Mouse (Mus musculus) forebrain, embryonic 11.5 days (tissue): Measurements from ENCODE around the gene Crtc1. TPM values are rescaled to one million over a fixed set of nuclear protein-coding genes. Genes with fewer than 3 reads are reported as not detected.

Source experiments
- ATAC-seq: fragments of 200-750 bp; cut with Nextera tagmentation; replicated peaks from 2 replicates; pipeline ENCODE4 v1.8.0; 2017; ENCODE audit warnings: moderate TSS enrichment; ENCODE audit not compliant: low FRiP score
- DNase-seq: peaks from one replicate; pipeline ENCODE4 v3.0.0-alpha.2; 2017; ENCODE audit warnings: low spot score
- H3K27ac ChIP-seq: fragments of 300-500 bp; sonication (generic); 2 replicates; pipeline ENCODE4 v1.5.1; 2014; ENCODE audit warnings: low read depth, low read length
- H3K27me3 ChIP-seq: fragments of 300-500 bp; sonication (generic); 2 replicates; pipeline ENCODE4 v1.6.1; 2014; ENCODE audit warnings: mild to moderate bottlenecking, low read length, mixed read lengths; ENCODE audit not compliant: control insufficient read depth, insufficient read depth
- H3K36me3 ChIP-seq: fragments of 300-500 bp; sonication (generic); 2 replicates; pipeline ENCODE4 v1.6.1; 2014; ENCODE audit warnings: mild to moderate bottlenecking, low read length, moderate library complexity, mixed read lengths; ENCODE audit not compliant: control insufficient read depth, insufficient read depth
- H3K4me1 ChIP-seq: fragments of 300-500 bp; sonication (generic); replicated peaks from 2 replicates; pipeline ENCODE4 v1.6.1; 2014; ENCODE audit warnings: low read length, mixed read lengths; ENCODE audit not compliant: control insufficient read depth, insufficient read depth
- H3K4me2 ChIP-seq: fragments of 300-500 bp; sonication (generic); 2 replicates; pipeline ENCODE4 v1.6.1; 2014; ENCODE audit warnings: low read depth, mild to moderate bottlenecking, low read length, moderate library complexity, mixed read lengths; ENCODE audit not compliant: severe bottlenecking
- H3K4me3 ChIP-seq: fragments of 300-500 bp; sonication (generic); 2 replicates; pipeline ENCODE4 v1.5.1; 2014; ENCODE audit warnings: low read depth, low read length
- H3K9ac ChIP-seq: fragments of 300-500 bp; sonication (generic); 2 replicates; pipeline ENCODE4 v1.6.1; 2014; ENCODE audit warnings: low read length
- H3K9me3 ChIP-seq: fragments of 300-500 bp; sonication (generic); 2 replicates; pipeline ENCODE4 v1.6.1; 2016; ENCODE audit warnings: low read length, mixed read lengths; ENCODE audit not compliant: control insufficient read depth
- WGBS: fragments of 180-500 bp; shearing (Covaris S2); extraction: QIAGEN DNeasy Blood & Tissue Kit; methylation state at CpG from one replicate; pipeline ENCODE4 v1.1.7; 2014; 5-methylcytosine and 5-hydroxymethylcytosine counted together
- polyA plus RNA-seq: library from polyadenylated mRNA; unstranded; fragments of >200 nt; fragmentation: Nextera tagmentation; extraction: Ambion mirVana; gene quantifications from 2 replicates; pipeline ENCODE4 v1.2.1, GENCODE M21; 2014

Crtc1 gene
- polyA plus RNA-seq, 1 experiment from 2014 or later: 16.3 TPM

DNA sequence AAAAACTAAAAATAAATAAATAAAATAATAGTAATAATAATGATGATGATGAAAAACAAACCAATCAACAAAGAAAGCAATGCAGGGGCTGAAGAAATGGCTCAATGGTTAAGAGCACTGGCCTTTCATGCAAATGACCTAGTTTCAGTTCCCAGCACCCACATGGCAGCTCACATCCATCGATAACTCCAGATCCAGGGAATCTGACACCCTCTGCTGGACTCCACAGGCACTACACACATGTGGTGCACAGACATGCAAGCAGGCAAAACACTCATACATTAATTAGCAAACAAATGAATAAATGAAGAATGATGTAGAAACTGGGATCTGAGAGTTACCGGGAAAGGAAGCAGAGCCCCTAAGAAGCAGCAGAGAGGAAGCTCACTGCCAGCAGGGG lies 20.3 kb upstream of the Crtc1 start:
- no peaks in the 10 kb centered on the region for H3K27me3 ChIP-seq
- ATAC-seq (no peak), DNase-seq (no peak)
- H3K9ac ChIP-seq: no peak overlapping the region
- H3K4me3 ChIP-seq: no peak overlapping the region
- no peaks in the 10 kb centered on the region for H3K4me1 ChIP-seq
- no peaks in the 10 kb centered on the region for H3K9me3 ChIP-seq
- 95% methylated on average over 2 of the region's 2 CpGs for WGBS
- H3K4me2 ChIP-seq: no peak overlapping the region
- no peak overlapping the region for H3K27ac ChIP-seq
- H3K36me3 ChIP-seq: no peaks in the 10 kb centered on the region

DNA sequence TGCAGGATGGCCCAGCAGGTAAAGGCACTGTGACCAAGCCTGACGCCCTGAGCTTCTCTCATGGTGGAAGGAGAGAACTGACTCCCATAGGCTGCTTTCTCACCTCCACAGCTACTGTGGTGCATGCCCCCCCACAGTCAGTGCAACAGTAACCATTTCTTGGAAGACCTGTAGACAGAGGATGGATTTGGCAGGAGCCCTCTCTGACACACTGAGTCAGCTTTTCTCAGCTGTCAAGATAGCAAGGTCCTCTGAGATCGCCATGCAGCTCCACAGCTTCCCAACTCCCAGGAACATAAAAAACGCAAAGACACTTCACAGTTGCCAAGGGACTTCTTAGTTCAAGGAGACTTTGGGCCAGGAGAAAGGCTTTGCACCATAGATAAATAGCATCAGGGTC lies 19.1 kb upstream of the Crtc1 start:
- 82% methylated on average over 3 of the region's 3 CpGs for WGBS
- Histone ChIP-seq H3K4me1 (no peaks in the 10 kb centered on the region), H3K4me3 (no peak overlapping the region), H3K36me3 (no peaks in the 10 kb centered on the region), H3K9me3 (no peaks in the 10 kb centered on the region), H3K27ac (no peak overlapping the region), H3K4me2 (no peak overlapping the region), H3K9ac (no peak overlapping the region), H3K27me3 (no peaks in the 10 kb centered on the region)
- ATAC-seq (no peak), DNase-seq (no peak)

DNA sequence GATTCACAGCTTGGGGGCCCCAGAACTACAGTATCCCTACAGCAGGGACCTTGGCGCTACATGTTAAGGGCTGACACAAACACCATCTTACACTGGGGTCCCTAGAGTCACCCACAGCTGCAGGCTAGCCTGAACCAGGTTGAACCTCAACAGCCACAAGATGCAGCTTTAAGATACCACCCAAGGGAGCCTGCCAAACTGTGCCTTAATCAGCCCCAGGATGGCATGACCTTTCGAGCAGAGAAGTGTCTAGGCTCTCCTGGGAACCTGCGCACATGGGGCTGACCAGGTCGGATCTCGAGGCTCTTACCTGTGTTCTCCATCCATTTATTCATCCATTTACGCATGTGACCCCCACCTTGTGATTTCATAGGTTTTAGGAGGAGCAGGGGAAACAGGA lies 18.5 kb upstream of the Crtc1 start:
- 91% methylated on average over 6 of the region's 6 CpGs for WGBS
- Histone ChIP-seq H3K27me3 (no peaks in the 10 kb centered on the region), H3K4me2 (no peak overlapping the region), H3K27ac (no peak overlapping the region), H3K4me1 (no peaks in the 10 kb centered on the region), H3K9me3 (no peaks in the 10 kb centered on the region), H3K4me3 (no peak overlapping the region), H3K36me3 (no peaks in the 10 kb centered on the region), H3K9ac (no peak overlapping the region)
- no peak for ATAC-seq
- DNase-seq: no peak

DNA sequence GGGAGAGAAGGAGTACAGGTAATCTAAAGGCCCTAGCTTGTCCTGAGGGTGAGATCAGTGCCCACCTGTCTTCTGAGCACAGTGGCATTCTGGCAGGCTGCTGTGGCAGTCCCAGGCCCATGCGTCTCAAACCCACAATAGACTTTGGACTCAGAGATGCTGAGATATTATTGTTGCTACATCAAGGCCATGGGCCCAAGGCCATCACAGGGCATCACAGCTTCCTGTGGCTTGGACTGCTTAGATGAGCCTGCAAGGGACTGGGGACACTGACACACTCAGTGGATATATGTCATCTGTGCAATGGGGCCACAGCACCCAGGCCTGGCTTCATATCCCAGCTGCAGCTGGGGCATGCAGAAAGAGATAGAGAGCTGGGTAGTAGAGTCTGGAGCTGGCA lies 17.6 kb upstream of the Crtc1 start:
- no peak overlapping the region for H3K4me2 ChIP-seq
- ATAC-seq: no peak
- H3K9ac ChIP-seq: no peak overlapping the region

DNA sequence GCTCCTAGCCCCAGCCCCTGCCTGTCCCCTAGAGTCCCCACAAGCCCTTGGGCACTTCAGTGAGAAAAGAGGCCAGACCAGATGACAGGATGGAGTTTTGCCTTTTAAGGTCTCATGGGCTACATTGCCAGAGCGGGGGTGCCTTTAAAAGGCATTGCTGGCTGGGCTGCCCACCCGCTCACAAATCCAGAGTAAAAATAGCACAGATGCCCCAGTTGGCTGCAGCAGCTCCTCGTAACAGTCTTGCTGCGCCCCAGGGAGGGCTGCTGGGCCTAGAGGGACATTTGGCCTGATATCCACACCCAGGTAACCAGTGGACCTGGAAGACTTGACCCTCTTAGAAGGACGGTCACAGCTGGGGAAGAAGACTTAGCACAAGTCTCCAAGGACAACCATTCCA lies 14.5 kb upstream of the Crtc1 start:
- H3K27me3 ChIP-seq: no peaks in the 10 kb centered on the region
- H3K9ac ChIP-seq: no peak overlapping the region
- no peak for ATAC-seq

More for the DNA sequence above, 17.6 kb upstream of the Crtc1 start:
- Histone ChIP-seq H3K9me3 (no peaks in the 10 kb centered on the region), H3K36me3 (no peaks in the 10 kb centered on the region; the same call in 1 of the 2 replicates), H3K4me1 (no peaks in the 10 kb centered on the region), H3K27me3 (no peaks in the 10 kb centered on the region), H3K27ac (no peak overlapping the region), H3K4me3 (no peak overlapping the region)
- 100% methylated on average over 1 of the region's 1 CpGs for WGBS
- DNase-seq: no peak

DNA sequence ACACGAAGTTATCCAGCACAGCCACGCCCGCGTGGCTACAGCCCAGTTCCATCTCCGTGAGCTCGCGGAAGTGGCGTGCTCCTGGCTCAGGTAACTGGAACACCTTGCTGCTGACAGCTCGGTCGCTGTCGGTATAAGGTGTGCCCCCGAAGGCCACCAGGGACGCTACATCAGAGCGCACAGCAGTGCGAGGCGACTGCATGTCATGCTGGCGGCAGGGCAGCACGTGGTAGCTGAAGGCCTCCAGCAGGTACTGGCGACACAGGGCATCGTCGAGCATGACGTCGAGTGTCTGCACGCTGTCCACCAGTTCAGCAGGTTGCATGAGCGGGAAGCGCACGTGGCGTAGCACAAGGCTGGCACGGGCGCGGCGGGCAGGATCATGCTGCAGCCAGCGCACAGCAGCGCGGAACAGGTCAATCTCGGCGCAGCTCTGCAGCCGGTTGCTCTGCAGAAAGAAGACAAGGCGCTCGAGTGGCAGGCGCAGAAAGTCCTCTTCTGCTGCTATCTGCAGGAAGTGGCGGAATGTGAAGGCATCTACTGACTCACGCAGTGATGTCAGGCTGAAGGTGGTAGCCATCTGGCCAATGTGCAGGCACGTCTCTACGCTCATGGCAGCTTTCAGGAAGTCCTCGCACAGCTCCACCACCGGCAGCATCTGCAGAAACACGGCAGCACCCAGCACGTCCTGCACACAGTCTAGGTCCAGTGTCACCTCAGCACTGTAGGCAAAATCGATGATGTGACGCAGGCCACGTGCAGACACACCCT lies 13.0 kb upstream of the Crtc1 start:
- Histone ChIP-seq H3K4me1 (no peaks in the 10 kb centered on the region), H3K4me2 (no peak overlapping the region), H3K9me3 (no peaks in the 10 kb centered on the region), H3K9ac (no peak overlapping the region), H3K27me3 (no peaks in the 10 kb centered on the region), H3K4me3 (no peak overlapping the region), H3K36me3 (no peaks in the 10 kb centered on the region; the same call in 1 of the 2 replicates), H3K27ac (no peak overlapping the region)
- 65% methylated on average over 52 of the region's 52 CpGs for WGBS
- DNase-seq (no peak), ATAC-seq (no peak)

More for the DNA sequence above, 14.5 kb upstream of the Crtc1 start:
- no peak for DNase-seq
- WGBS: 88% methylated on average over 5 of the region's 5 CpGs
- Histone ChIP-seq H3K9me3 (no peaks in the 10 kb centered on the region), H3K36me3 (no peaks in the 10 kb centered on the region; the same call in 1 of the 2 replicates), H3K4me2 (no peak overlapping the region), H3K4me3 (no peak overlapping the region), H3K27ac (no peak overlapping the region), H3K4me1 (no peaks in the 10 kb centered on the region)

DNA sequence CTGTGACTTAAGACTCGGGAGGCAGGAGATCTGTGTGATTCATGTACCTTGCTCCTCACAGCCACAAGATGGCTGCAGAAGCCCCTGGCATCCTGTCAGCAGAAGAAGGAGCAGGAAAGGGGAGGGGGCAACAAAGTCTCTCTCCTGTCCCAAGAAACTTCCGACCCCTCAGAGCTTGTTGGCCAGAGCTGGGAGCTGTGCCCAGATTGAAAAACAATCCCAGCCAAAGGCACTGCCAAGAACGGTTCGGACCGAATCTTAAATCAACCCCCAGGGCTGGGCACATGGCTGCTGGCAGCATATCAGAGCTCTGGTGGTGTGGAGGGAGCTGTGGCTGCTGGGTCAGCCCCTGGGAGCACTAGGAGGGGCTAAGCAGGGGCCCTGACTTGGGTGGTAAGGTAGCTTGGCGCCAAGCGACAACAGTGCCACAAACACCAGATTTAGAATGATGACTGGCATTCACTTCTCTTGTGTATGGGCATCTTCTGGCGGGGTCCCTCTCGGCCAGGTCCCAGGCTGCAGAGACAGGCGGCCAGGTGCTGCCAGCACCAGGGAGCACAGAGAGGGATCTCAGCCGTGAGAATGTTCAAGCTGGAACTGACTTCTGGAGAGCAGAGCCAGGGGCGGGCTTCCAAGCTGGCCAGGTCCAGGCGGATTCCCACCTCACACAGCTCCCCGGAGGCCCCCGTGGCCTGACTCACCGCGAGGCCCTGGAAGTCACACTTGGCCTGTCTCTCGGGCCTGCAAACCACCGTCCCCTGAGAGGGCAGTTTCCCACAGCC lies 8.5 kb upstream of the Crtc1 start:
- Histone ChIP-seq H3K9me3 (no peaks in the 10 kb centered on the region), H3K4me1 (no peaks in the 10 kb centered on the region), H3K27ac (no peak overlapping the region), H3K4me3 (no peak overlapping the region), H3K9ac (no peak overlapping the region), H3K27me3 (no peaks in the 10 kb centered on the region), H3K4me2 (no peak overlapping the region), H3K36me3 (no peaks in the 10 kb centered on the region; the same call in 1 of the 2 replicates)
- ATAC-seq (no peak), DNase-seq (no peak)
- 76% methylated on average over 19 of the region's 19 CpGs for WGBS

DNA sequence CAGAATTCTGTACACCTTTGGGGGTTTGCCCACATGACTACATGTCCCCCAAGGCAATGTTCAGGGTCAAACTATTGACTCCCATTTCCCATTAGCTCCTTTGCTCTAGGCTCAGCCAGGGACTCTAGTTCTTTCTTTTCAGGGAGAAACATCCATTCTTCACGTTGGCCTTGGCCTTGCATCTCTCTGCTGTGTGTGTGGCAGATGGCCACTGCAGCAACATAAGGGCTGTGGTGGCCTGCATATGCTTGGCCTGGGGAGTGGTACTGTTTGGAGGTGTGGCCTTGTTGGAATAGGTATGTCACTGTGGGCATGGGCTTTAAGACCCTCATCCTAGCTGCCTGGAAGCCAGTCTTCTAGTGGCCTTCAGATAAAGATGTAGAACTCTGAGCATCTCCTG lies 6.6 kb upstream of the Crtc1 start:
- H3K4me3 ChIP-seq: no peak overlapping the region
- no peak overlapping the region for H3K4me2 ChIP-seq
- no peaks in the 10 kb centered on the region for H3K9me3 ChIP-seq
- no peak overlapping the region for H3K9ac ChIP-seq
- H3K36me3 ChIP-seq: no peaks in the 10 kb centered on the region; the same call in 1 of the 2 replicates
- ATAC-seq (no peak), DNase-seq (no peak)
- H3K27ac ChIP-seq: no peak overlapping the region
- no peaks in the 10 kb centered on the region for H3K4me1 ChIP-seq
- 70% methylated on average over 1 of the region's 1 CpGs for WGBS
- no peaks in the 10 kb centered on the region for H3K27me3 ChIP-seq
